Mouse (Mus musculus) embryonic facial prominence, embryonic 10.5 days (tissue): ENCODE measurements at regions not wholly inside any gene's neighbourhood (a gene's known extent, or its start where the extent isn't known, plus 50 kb on each side); places are given as distances from the start of the nearest gene placed in this dataset.

Experiments used
- DNase-seq: peaks from one replicate; pipeline ENCODE4 v3.0.0-alpha.2; 2017; ENCODE audit warnings: low spot score
- H3K27ac ChIP-seq: fragments of 300-500 bp; sonication (generic); replicated peaks from 2 replicates; pipeline ENCODE4 v1.5.1; 2016; ENCODE audit warnings: mild to moderate bottlenecking
- H3K27me3 ChIP-seq: fragments of 300-500 bp; sonication (generic); replicated peaks from 2 replicates; pipeline ENCODE4 v1.6.1; 2016; ENCODE audit warnings: low read depth, mild to moderate bottlenecking; ENCODE audit not compliant: poor library complexity, severe bottlenecking
- H3K36me3 ChIP-seq: fragments of 300-500 bp; sonication (generic); replicated peaks from 2 replicates; pipeline ENCODE4 v1.6.1; 2016; ENCODE audit warnings: mild to moderate bottlenecking, moderate library complexity
- H3K4me1 ChIP-seq: fragments of 300-500 bp; sonication (generic); 2 replicates; pipeline ENCODE4 v1.6.1; 2016
- H3K4me3 ChIP-seq: fragments of 300-500 bp; sonication (generic); 2 replicates; pipeline ENCODE4 v1.5.1; 2016; ENCODE audit warnings: mild to moderate bottlenecking, moderate library complexity
- H3K9me3 ChIP-seq: fragments of 300-500 bp; sonication (generic); 2 replicates; pipeline ENCODE4 v1.6.1; 2016; ENCODE audit warnings: mild to moderate bottlenecking
- WGBS: fragments of 180-500 bp; shearing (Covaris S2); methylation state at CpG from one replicate; pipeline ENCODE4 v1.1.7; 2016; 5-methylcytosine and 5-hydroxymethylcytosine counted together

- H3K4me3 ChIP-seq = no peak overlapping the region
Observed at GRCm38 (mm10) chr13:31681571-31681970, 56.0 kb downstream of the Foxf2 start.

GRCm38 (mm10) chr13:31683311-31683710 is 57.7 kb downstream of the Foxf2 start:
- H3K4me1 ChIP-seq = no peaks in the 10 kb centered on the region
- no peak for DNase-seq
- WGBS = 42% methylated on average over 5 of the region's 5 CpGs
- no peaks in the 10 kb centered on the region for H3K9me3 ChIP-seq
- no peak overlapping the region for H3K27ac ChIP-seq
- no peaks in the 10 kb centered on the region for H3K36me3 ChIP-seq
- no peaks in the 10 kb centered on the region for H3K27me3 ChIP-seq
- H3K4me3 ChIP-seq = no peak overlapping the region

More at GRCm38 (mm10) chr13:31681571-31681970, 56.0 kb downstream of the Foxf2 start:
- 85% methylated on average over 4 of the region's 4 CpGs for whole genome bisulfite sequencing
- Histone ChIP-seq H3K4me1 (no peaks in the 10 kb centered on the region), H3K36me3 (no peaks in the 10 kb centered on the region), H3K9me3 (no peaks in the 10 kb centered on the region), H3K27ac (no peak overlapping the region), H3K27me3 (no peaks in the 10 kb centered on the region)
- DNase-seq = no peak

GRCm38 (mm10) chr13:31688531-31688930 is 62.9 kb downstream of the Foxf2 start:
- 89% methylated on average over 3 of the region's 3 CpGs for WGBS
- H3K27ac ChIP-seq = no peak overlapping the region
- no peaks in the 10 kb centered on the region for H3K36me3 ChIP-seq
- no peaks in the 10 kb centered on the region for H3K4me1 ChIP-seq
- no peak overlapping the region for H3K4me3 ChIP-seq
- no peak for DNase-seq
- no peaks in the 10 kb centered on the region for H3K27me3 ChIP-seq
- no peaks in the 10 kb centered on the region for H3K9me3 ChIP-seq

GRCm38 (mm10) chr13:31689317-31689716 is 63.7 kb downstream of the Foxf2 start:
- DNase-seq = no peak
- no peaks in the 10 kb centered on the region for H3K36me3 ChIP-seq
- WGBS = 2% methylated on average over 1 of the region's 1 CpGs
- H3K27ac ChIP-seq = no peak overlapping the region
- no peaks in the 10 kb centered on the region for H3K9me3 ChIP-seq
- H3K4me1 ChIP-seq = no peaks in the 10 kb centered on the region
- H3K4me3 ChIP-seq = no peak overlapping the region
- H3K27me3 ChIP-seq = no peaks in the 10 kb centered on the region

- no peaks in the 10 kb centered on the region for H3K9me3 ChIP-seq
- WGBS = 75% methylated on average over 7 of the region's 7 CpGs
- no peaks in the 10 kb centered on the region for H3K27me3 ChIP-seq
- no peak for DNase-seq
- H3K4me1 ChIP-seq = no peaks in the 10 kb centered on the region
- no peak overlapping the region for H3K4me3 ChIP-seq
- no peak overlapping the region for H3K27ac ChIP-seq
- H3K36me3 ChIP-seq = no peaks in the 10 kb centered on the region
Observed at GRCm38 (mm10) chr13:31695725-31696124, 70.1 kb downstream of the Foxf2 start.

- no peak for DNase-seq
- H3K4me1 ChIP-seq = no peaks in the 10 kb centered on the region
- WGBS = 87% methylated on average over 1 of the region's 1 CpGs
- no peaks in the 10 kb centered on the region for H3K36me3 ChIP-seq
- no peak overlapping the region for H3K4me3 ChIP-seq
- H3K27ac ChIP-seq = no peak overlapping the region
- H3K9me3 ChIP-seq = no peaks in the 10 kb centered on the region
- no peaks in the 10 kb centered on the region for H3K27me3 ChIP-seq
Observed at GRCm38 (mm10) chr13:31704199-31704598, 78.6 kb downstream of the Foxf2 start.

GRCm38 (mm10) chr13:31705406-31705805 is 79.8 kb downstream of the Foxf2 start:
- DNase-seq = peak; percentile 28
- no peaks in the 10 kb centered on the region for H3K27me3 ChIP-seq
- no peaks in the 10 kb centered on the region for H3K36me3 ChIP-seq
- H3K27ac ChIP-seq = no peak overlapping the region
- 72% methylated on average over 2 of the region's 2 CpGs for WGBS
- H3K9me3 ChIP-seq = no peaks in the 10 kb centered on the region
- no peak overlapping the region for H3K4me3 ChIP-seq
- no peaks in the 10 kb centered on the region for H3K4me1 ChIP-seq

- H3K4me1 ChIP-seq = no peaks in the 10 kb centered on the region
- DNase-seq = no peak
- no peaks in the 10 kb centered on the region for H3K36me3 ChIP-seq
- WGBS = 80% methylated on average over 6 of the region's 6 CpGs
- H3K9me3 ChIP-seq = no peaks in the 10 kb centered on the region
- H3K4me3 ChIP-seq = no peak overlapping the region
- H3K27me3 ChIP-seq = no peaks in the 10 kb centered on the region
- no peak overlapping the region for H3K27ac ChIP-seq
Observed at GRCm38 (mm10) chr13:31710681-31711080, 85.1 kb downstream of the Foxf2 start.

GRCm38 (mm10) chr13:31715683-31716082 is 90.1 kb downstream of the Foxf2 start:
- Histone ChIP-seq H3K36me3 (no peaks in the 10 kb centered on the region), H3K4me3 (no peak overlapping the region), H3K9me3 (no peaks in the 10 kb centered on the region), H3K27me3 (no peaks in the 10 kb centered on the region), H3K4me1 (peaks cover 8% of the 10 kb centered on the region), H3K27ac (no peak overlapping the region)
- 76% methylated on average over 2 of the region's 2 CpGs for WGBS
- DNase-seq = no peak

GRCm38 (mm10) chr13:31716771-31717170 is 89.7 kb upstream of the Foxc1 start:
- Histone ChIP-seq H3K4me1 (peaks cover 8% of the 10 kb centered on the region), H3K27ac (no peak overlapping the region), H3K4me3 (no peak overlapping the region), H3K36me3 (no peaks in the 10 kb centered on the region), H3K27me3 (no peaks in the 10 kb centered on the region), H3K9me3 (no peaks in the 10 kb centered on the region)
- WGBS = 28% methylated on average over 2 of the region's 2 CpGs
- DNase-seq = no peak

GRCm38 (mm10) chr13:31720731-31721130 is 85.7 kb upstream of the Foxc1 start:
- H3K4me3 ChIP-seq = no peak overlapping the region
- DNase-seq = no peak
- WGBS = 68% methylated on average over 2 of the region's 2 CpGs
- H3K27ac ChIP-seq = no peak overlapping the region
- no peaks in the 10 kb centered on the region for H3K9me3 ChIP-seq
- no peaks in the 10 kb centered on the region for H3K27me3 ChIP-seq
- H3K36me3 ChIP-seq = no peaks in the 10 kb centered on the region
- H3K4me1 ChIP-seq = peaks cover 8% of the 10 kb centered on the region

- H3K36me3 ChIP-seq = no peaks in the 10 kb centered on the region
- no peak overlapping the region for H3K27ac ChIP-seq
- H3K9me3 ChIP-seq = no peaks in the 10 kb centered on the region
- no peak for DNase-seq
- 92% methylated on average over 2 of the region's 2 CpGs for WGBS
- no peaks in the 10 kb centered on the region for H3K4me1 ChIP-seq
- H3K27me3 ChIP-seq = no peaks in the 10 kb centered on the region
- H3K4me3 ChIP-seq = no peak overlapping the region
Observed at GRCm38 (mm10) chr13:31728862-31729261, 77.6 kb upstream of the Foxc1 start.

- DNase-seq = no peak
- H3K4me3 ChIP-seq = no peak overlapping the region
- H3K27ac ChIP-seq = no peak overlapping the region
- H3K27me3 ChIP-seq = no peaks in the 10 kb centered on the region
- H3K36me3 ChIP-seq = no peaks in the 10 kb centered on the region
- 81% methylated on average over 1 of the region's 1 CpGs for WGBS
- no peaks in the 10 kb centered on the region for H3K9me3 ChIP-seq
- H3K4me1 ChIP-seq = no peaks in the 10 kb centered on the region
Observed at GRCm38 (mm10) chr13:31746276-31746675, 60.2 kb upstream of the Foxc1 start.
